15 mouse cellular contexts compared by ENCODE assay signal in the genomic region with DNA sequence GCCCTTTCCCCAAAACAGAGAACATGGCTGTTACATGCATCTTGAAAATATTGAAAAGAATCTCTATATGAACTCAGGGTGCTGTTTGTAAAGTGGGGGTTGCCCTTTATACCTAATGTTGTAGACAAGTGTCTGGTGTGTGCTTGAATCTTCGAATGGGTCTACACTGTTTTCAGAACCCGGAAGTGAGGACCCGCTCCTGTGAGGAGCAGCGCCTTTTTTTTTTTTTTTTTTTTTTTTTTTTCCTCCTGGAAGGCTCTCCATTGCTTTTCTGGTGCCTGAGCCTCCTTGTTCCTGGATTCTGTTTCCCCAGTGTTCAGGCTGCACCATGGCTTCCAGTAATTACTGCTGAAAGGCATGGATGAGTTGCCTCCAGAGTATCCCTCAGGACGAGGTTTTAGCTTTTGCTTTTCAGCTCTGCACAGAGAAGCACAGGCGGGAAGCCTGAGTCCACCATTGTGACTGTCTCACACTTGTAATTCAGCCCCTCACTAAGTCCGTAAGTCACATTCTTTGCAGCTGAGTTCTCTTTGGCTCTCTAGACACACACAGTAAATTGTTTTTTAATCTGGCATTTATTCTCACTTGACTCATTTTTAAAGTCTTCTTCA.
A peak's percentile ranks its signal among the peaks of the same experiment; 100 is the strongest.
DNase-seq lines count a peak whose midpoint lies in the region; ATAC-seq and TF ChIP-seq lines count a peak whose summit lies in the region.
"Had no signal": no experiment of that assay in that cellular context is flagged by ENCODE, and none has a peak within 500 bp of the region (broad histone marks: within the 10 kb centered on the region; RNA-seq: fewer than 3 reads in every experiment).

No protein-coding gene starts in this region.

- no peak overlapping the region for H3K4me3 ChIP-seq in kidney, postnatal 0 days (replicated peaks; ENCODE audit: low read depth, low read length)
- H3K4me3 ChIP-seq in forebrain, embryonic 14.5 days (ENCODE audit: low read depth, low read length) = no peak overlapping the region
- H3K4me3 ChIP-seq in midbrain, embryonic 10.5 days = 0 out of 2 replicates have a peak overlapping the region, but pooled peaks have one; percentile 14
- no peak overlapping the region for H3K4me3 ChIP-seq in neural tube, embryonic 15.5 days (replicated peaks)
- H3K4me3 ChIP-seq: erythroblast, embryonic 14.5 days; heart, embryonic 12.5 days; liver, embryonic 13.5 days had no signal

- no peaks in the 10 kb centered on the region for H3K36me3 ChIP-seq in kidney, postnatal 0 days (ENCODE audit: insufficient read depth, low read length)
- no peaks in the 10 kb centered on the region for H3K36me3 ChIP-seq in forebrain, embryonic 14.5 days (ENCODE audit: control insufficient read depth, insufficient read depth, low read length)
- H3K36me3 ChIP-seq in midbrain, embryonic 10.5 days = no peaks in the 10 kb centered on the region
- no peaks in the 10 kb centered on the region for H3K36me3 ChIP-seq in neural tube, embryonic 15.5 days
- H3K36me3 ChIP-seq: heart, embryonic 12.5 days; liver, embryonic 13.5 days had no signal

- peak; percentile 47 for DNase-seq in kidney, postnatal 0 days (ENCODE audit: low spot score)
- no peak for DNase-seq in kidney, postnatal 25 days
- peak; percentile 13 for DNase-seq in forebrain, embryonic 14.5 days (ENCODE audit: low spot score)
- peak; percentile 37 for DNase-seq in midbrain, embryonic 10.5 days (ENCODE audit: low spot score)
- DNase-seq in MN1 (ENCODE audit: low spot score) = no peak
- DNase-seq in right cerebral cortex, postnatal 36 days (ENCODE audit: low spot score in 2 of 2) = no peak
- no peak for DNase-seq in thymus, adult 18-20 months
- DNase-seq: adrenal gland, postnatal 14 days; kidney, adult 9 months; layer of hippocampus, adult 9-11 months; liver, embryonic 13.5 days had no signal

- no peaks in the 10 kb centered on the region for H3K4me1 ChIP-seq in kidney, postnatal 0 days (replicated peaks; ENCODE audit: insufficient read depth, low read length)
- H3K4me1 ChIP-seq in forebrain, embryonic 14.5 days (ENCODE audit: control insufficient read depth, insufficient read depth, low read length) = 0 out of 2 replicates have a peak, but pooled peaks cover 5% of the 10 kb centered on the region
- H3K4me1 ChIP-seq in midbrain, embryonic 10.5 days = peaks cover 20% of the 10 kb centered on the region
- no peaks in the 10 kb centered on the region; the same call in 1 of the 2 replicates for H3K4me1 ChIP-seq in neural tube, embryonic 15.5 days
- H3K4me1 ChIP-seq: heart, embryonic 12.5 days; liver, embryonic 13.5 days had no signal

- no peak overlapping the region for H3K27ac ChIP-seq in kidney, postnatal 0 days
- H3K27ac ChIP-seq in forebrain, embryonic 14.5 days (ENCODE audit: low read depth, low read length) = no peak overlapping the region
- H3K27ac ChIP-seq in midbrain, embryonic 10.5 days (replicated peaks) = peak overlapping the region; percentile 55; the same call in 1 of the 2 replicates
- H3K27ac ChIP-seq in neural tube, embryonic 15.5 days (replicated peaks) = no peak overlapping the region
- H3K27ac ChIP-seq: liver, embryonic 13.5 days; macrophage had no signal

- TF ChIP-seq CTCF in kidney, postnatal 0 days (IDR thresholded peaks at IDR 0.05; ENCODE audit: low read depth) = no peak

- H3K4me2 ChIP-seq in kidney, postnatal 0 days (ENCODE audit: low read length) = no peak overlapping the region
- no peak overlapping the region for H3K4me2 ChIP-seq in forebrain, embryonic 14.5 days (ENCODE audit: low read length)
- peak overlapping the region; percentile 22; the same call in 1 of the 2 replicates for H3K4me2 ChIP-seq in neural tube, embryonic 15.5 days
- H3K4me2 ChIP-seq: heart, embryonic 12.5 days; liver, embryonic 13.5 days had no signal

- H3K9ac ChIP-seq in kidney, postnatal 0 days (ENCODE audit: low read depth, low read length) = no peak overlapping the region
- no peak overlapping the region for H3K9ac ChIP-seq in forebrain, embryonic 14.5 days (ENCODE audit: low read length)
- no peak overlapping the region for H3K9ac ChIP-seq in neural tube, embryonic 15.5 days (replicated peaks)
- H3K9ac ChIP-seq: heart, embryonic 12.5 days; liver, embryonic 13.5 days had no signal

- H3K9me3 ChIP-seq in kidney, postnatal 0 days (replicated peaks; ENCODE audit: low read length) = no peaks in the 10 kb centered on the region
- H3K9me3 ChIP-seq in forebrain, embryonic 14.5 days (replicated peaks; ENCODE audit: control insufficient read depth, low read length) = no peaks in the 10 kb centered on the region
- H3K9me3 ChIP-seq in midbrain, embryonic 10.5 days (replicated peaks) = no peaks in the 10 kb centered on the region
- no peaks in the 10 kb centered on the region for H3K9me3 ChIP-seq in neural tube, embryonic 15.5 days (replicated peaks)
- H3K9me3 ChIP-seq: heart, embryonic 12.5 days; liver, embryonic 13.5 days had no signal

- H3K27me3 ChIP-seq in kidney, postnatal 0 days (ENCODE audit: insufficient read depth, low read length) = no peaks in the 10 kb centered on the region
- H3K27me3 ChIP-seq in forebrain, embryonic 14.5 days (replicated peaks; ENCODE audit: control insufficient read depth, insufficient read depth, low read length) = no peaks in the 10 kb centered on the region
- no peaks in the 10 kb centered on the region for H3K27me3 ChIP-seq in midbrain, embryonic 10.5 days (ENCODE audit: low read depth, poor library complexity, severe bottlenecking)
- H3K27me3 ChIP-seq in neural tube, embryonic 15.5 days (replicated peaks) = no peaks in the 10 kb centered on the region
- H3K27me3 ChIP-seq: heart, embryonic 12.5 days; liver, embryonic 13.5 days had no signal

- WGBS in kidney, postnatal 0 days = 74% methylated on average over 7 of the region's 7 CpGs
- WGBS in forebrain, embryonic 14.5 days = 28% methylated on average over 7 of the region's 7 CpGs
- 37% methylated on average over 7 of the region's 7 CpGs for WGBS in midbrain, embryonic 10.5 days
- WGBS in neural tube, embryonic 15.5 days = 26% methylated on average over 6 of the region's 7 CpGs

- ATAC-seq in kidney, postnatal 0 days (replicated peaks; ENCODE audit: low FRiP score, low read depth) = no peak
- peak; percentile 23; the same call in 1 of the 2 replicates for ATAC-seq in forebrain, embryonic 14.5 days
- peak; percentile 53; the same call in 1 of the 2 replicates for ATAC-seq in neural tube, embryonic 15.5 days (ENCODE audit: low FRiP score)

Comparison
In these comparisons a context has a peak if more than half of its experiments do, and no peak if none do; other contexts are left out.
1. DNase-seq: peak in kidney, postnatal 0 days (single experiment), forebrain, embryonic 14.5 days (single experiment) and midbrain, embryonic 10.5 days (single experiment); none in kidney, postnatal 25 days (0 of 2), MN1 (single experiment), right cerebral cortex, postnatal 36 days (0 of 2) and thymus, adult 18-20 months (0 of 2).